Mouse (Mus musculus) neural tube, postnatal 0 days (tissue): ENCODE data around the gene Gm42715. TPM values are rescaled to one million over a fixed set of nuclear protein-coding genes. Genes with fewer than 3 reads are reported as not detected.

ENCODE experiments used
- microRNA-seq: library from miRNA; unstranded; fragments of <30 nt; microRNA quantifications from one replicate; pipeline ENCODE4, GENCODE M21; 2016
- polyA plus RNA-seq: library from polyadenylated mRNA; unstranded; fragments of >200 nt; fragmentation: Nextera tagmentation; extraction: Ambion mirVana; gene quantifications from 2 replicates; pipeline ENCODE4 v1.2.1, GENCODE M21; 2015

Gene Gm42715
- polyA plus RNA-seq: 9.9 and 12.0 TPM in 2 replicates

GRCm38 (mm10) chr7:127519284-127519683, at the start of gene Gm42715:
Gene Gm42715 (plus strand): TSS chr7:127519584.

GRCm38 (mm10) chr7:127478635-127479317, 40.6 kb upstream of the Gm42715 start, which contains the start of gene Fbrs:
Gene Fbrs (plus strand): TSS chr7:127479199.

GRCm38 (mm10) chr7:127511808-127512230, 7.6 kb upstream of the Gm42715 start, which contains the start of gene Srcap:
Gene Srcap (plus strand): TSS chr7:127511983.

GRCm38 (mm10) chr7:127561340-127561858, 42.0 kb downstream of the Gm42715 start, which contains the start of gene Tmem265:
Gene Tmem265 (plus strand): TSS chr7:127561390.

GRCm38 (mm10) chr7:127572895-127573471, 53.6 kb downstream of the Gm42715 start, which contains the start of gene Phkg2:
Gene Phkg2 (plus strand): TSS chr7:127573340.

GRCm38 (mm10) chr7:127588011-127588871, 68.9 kb downstream of the Gm42715 start, which contains the start of the genes Ccdc189 and Rnf40:
Gene Ccdc189 (minus strand): TSS chr7:127588595.
Gene Rnf40 (plus strand): TSS chr7:127588767.

GRCm38 (mm10) chr7:127614891-127615843, 95.8 kb downstream of the Gm42715 start, which contains the start of gene Zfp629:
Gene Zfp629 (minus strand): TSS chr7:127615797.

Small RNA genes lying within 50 kb of the gene (microRNA-seq; reads per million reads assigned to microRNA genes)
- gene Gm47278 (not detected), gene Mir7060 (not detected)

Other genes with a start within 250 kb of the Gm42715 start
- gene Sephs2, start 245.5 kb upstream of the Gm42715 start, polyA plus RNA-seq: 69.7 and 75.9 TPM in 2 replicates
- gene Itgal, start 223.3 kb upstream of the Gm42715 start, polyA plus RNA-seq: 0.27 and 0.28 TPM in 2 replicates
- 12.9 and 13.5 TPM in 2 replicates for gene Zfp768, start 174.0 kb upstream of the Gm42715 start, polyA plus RNA-seq
- gene Zfp747, start 143.5 kb upstream of the Gm42715 start, polyA plus RNA-seq: 5.5 and 6.6 TPM in 2 replicates
- gene 9130019O22Rik, start 132.4 kb upstream of the Gm42715 start, polyA plus RNA-seq: 2.9 and 3.1 TPM in 2 replicates
- gene E430018J23Rik, start 126.0 kb upstream of the Gm42715 start, polyA plus RNA-seq: 2.8 and 3.1 TPM in 2 replicates
- gene Zfp764, start 112.8 kb upstream of the Gm42715 start, polyA plus RNA-seq: 3.2 and 3.8 TPM in 2 replicates
- 31.8 and 32.0 TPM in 2 replicates for gene Zfp688, start 97.5 kb upstream of the Gm42715 start, polyA plus RNA-seq
- 8.2 and 11.7 TPM in 2 replicates for gene Zfp689, start 70.4 kb upstream of the Gm42715 start, polyA plus RNA-seq
- 26.2 and 33.0 TPM in 2 replicates for gene Prr14, start 60.0 kb upstream of the Gm42715 start, polyA plus RNA-seq
- 11.1 and 12.2 TPM in 2 replicates for gene Fbrs, start 40.4 kb upstream of the Gm42715 start, polyA plus RNA-seq
- gene Srcap, start 7.6 kb upstream of the Gm42715 start, polyA plus RNA-seq: 33.7 and 40.4 TPM in 2 replicates
- 4.3 and 4.5 TPM in 2 replicates for gene Tmem265, start 41.8 kb downstream of the Gm42715 start, polyA plus RNA-seq
- 52.7 and 66.9 TPM in 2 replicates for gene Phkg2, start 53.8 kb downstream of the Gm42715 start, polyA plus RNA-seq
- 9.6 and 12.3 TPM in 2 replicates for gene Ccdc189, start 69.0 kb downstream of the Gm42715 start, polyA plus RNA-seq
- gene Rnf40, start 69.2 kb downstream of the Gm42715 start, polyA plus RNA-seq: 26.0 and 28.3 TPM in 2 replicates
- 11.1 and 11.4 TPM in 2 replicates for gene Zfp629, start 96.2 kb downstream of the Gm42715 start, polyA plus RNA-seq
- 59.4 and 60.7 TPM in 2 replicates for gene Bcl7c, start 189.3 kb downstream of the Gm42715 start, polyA plus RNA-seq
- gene Ctf1, start 193.2 kb downstream of the Gm42715 start, polyA plus RNA-seq: 5.3 and 5.8 TPM in 2 replicates
- 0.08 TPM in 1 of 2 replicates, not detected in the other for gene Ctf2, start 212.6 kb downstream of the Gm42715 start, polyA plus RNA-seq
- 7.4 and 8.8 TPM in 2 replicates for gene Fbxl19, start 225.0 kb downstream of the Gm42715 start, polyA plus RNA-seq